Mouse (Mus musculus): ENCODE results near the gene Gm20911. TPM values are rescaled to one million over a fixed set of nuclear protein-coding genes. Genes with fewer than 3 reads are reported as not detected.
"Not testable (repeated sequence)": the region's sequence is repeated elsewhere in the genome, so short reads cannot be mapped to it uniquely, and the experiment has no call there.

Gene Gm20911
- not detected for polyA plus RNA-seq (2017; shearing (Covaris generic))

GRCm38 (mm10) chrY:81457707-81458106 lies at the start of gene Gm20911:
Gm20911 (plus strand) TSS chrY:81458007.
- not testable (repeated sequence) for ATAC-seq

All from inflammation-experienced regulatory T-cells, adult 6 months (primary cell).